Mouse (Mus musculus): Measurements from ENCODE around the gene Slpi.
A peak's percentile ranks its signal among the peaks of the same experiment; 100 is the strongest.

Slpi gene

DNA sequence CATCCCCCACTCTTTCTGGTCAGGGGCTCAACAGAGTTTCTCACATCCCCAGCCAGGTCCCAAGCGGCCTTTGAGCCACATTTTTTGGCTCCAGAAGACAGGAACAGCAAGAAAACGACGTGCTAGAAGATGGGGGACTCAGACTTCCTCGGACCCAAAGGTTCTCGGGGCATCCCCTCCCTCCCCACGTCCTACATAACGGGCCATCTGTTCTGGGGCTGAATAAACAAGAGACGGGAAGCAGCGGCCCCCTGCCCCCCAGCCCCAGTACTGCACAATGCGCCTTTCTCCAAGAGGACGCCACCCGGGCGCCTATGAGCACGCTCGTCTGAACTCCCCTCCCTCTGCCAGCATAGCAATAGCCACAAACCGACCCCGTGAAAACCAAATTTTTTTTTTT lies at the start of gene Slpi:
Slpi (minus strand) TSS at position 76 of the 400 bp plus-strand sequence.
- DNase-seq: peak; percentile 19

DNA sequence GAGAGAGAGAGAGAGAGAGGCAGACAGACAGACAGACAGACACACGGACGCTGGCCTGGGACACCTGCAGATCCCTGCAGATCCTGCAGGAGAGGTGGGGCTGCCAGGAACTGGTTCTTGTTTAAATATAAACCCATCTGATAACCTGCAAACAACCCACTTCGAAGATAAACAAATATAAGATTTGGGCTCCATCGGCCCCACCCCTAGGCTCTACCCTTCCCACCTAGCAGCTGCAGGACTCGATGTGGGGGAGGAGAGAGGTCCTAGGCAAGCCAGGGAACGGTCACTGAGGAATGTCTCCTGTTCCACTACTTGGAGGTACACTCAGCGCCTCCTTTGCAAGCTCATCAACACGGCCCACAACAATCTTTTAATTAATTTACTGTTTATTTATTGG lies 49.4 kb upstream of the Slpi start:
- DNase-seq: no peak

DNA sequence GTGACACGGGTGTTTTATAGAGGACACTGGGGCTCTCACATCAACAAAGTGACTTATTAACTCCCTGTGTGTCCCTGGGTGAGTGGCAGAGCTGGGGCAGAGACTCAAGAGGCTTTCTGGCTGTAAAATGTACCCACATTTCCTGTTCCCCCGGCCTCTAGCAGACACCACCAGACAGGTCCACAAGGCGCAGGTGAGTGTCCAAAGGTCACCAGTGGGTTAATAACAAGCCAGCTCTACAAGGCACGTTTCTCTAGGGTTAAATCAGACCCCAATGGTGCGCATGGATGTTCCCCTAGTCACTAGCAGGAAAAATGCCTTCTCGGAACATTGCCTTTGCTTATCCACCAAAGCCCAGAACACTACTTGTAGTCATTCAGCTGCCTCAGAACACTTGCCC lies 48.8 kb upstream of the Slpi start:
- no peak for DNase-seq

DNA sequence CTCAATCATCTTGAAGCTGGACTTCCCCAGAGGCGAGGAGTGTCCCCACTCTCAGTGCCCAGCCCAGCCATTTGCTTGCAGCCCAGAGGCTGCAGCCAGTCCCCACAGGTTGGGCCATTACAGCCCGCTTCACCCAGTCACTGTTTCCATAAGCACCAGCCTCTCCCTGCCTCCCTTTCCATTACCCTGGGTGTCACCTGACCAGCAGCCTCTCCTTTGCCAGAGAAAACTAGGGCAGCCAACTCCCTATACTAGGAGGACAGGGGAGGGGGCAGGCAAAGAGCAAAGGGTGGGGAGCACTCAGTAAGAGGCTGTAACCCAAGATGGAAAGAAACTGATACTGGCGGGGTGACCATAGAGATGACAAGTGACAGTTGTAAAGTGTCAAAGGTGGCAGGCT lies 48.1 kb upstream of the Slpi start:
- no peak for DNase-seq

DNA sequence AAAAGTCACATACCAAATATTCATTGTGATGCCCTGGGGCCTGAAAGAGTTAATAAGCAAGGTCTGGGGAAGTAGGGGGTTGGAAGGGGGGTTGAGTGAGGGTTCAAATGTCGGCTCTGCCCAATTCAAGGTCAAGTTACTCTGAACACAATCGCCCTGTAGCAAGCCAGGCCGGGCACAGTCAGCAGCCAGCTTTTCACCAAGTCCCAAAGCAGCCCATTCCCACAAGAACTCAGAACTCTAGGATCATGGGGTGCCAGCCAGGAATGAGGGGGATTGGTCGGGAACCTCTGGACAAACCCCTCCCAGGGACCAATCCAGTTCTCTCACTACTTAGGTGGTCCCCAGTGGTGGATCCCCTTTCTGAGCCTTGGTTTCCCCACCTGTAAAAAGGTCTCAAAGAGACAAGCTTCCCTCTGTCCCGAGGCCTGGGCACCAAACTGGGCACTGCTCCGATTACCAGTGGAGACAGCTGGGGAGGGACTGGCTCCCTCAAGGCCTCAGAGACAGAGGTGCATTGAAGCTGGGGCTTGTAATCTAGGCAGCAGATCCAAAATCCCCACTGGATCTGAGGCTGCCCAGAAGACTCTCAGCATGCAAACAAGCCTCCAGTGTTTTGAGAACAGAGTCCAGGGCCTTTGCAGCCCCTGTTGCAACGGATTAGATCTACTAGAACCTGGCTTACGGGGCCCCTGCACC lies 47.5 kb upstream of the Slpi start:
- no peak for DNase-seq

DNA sequence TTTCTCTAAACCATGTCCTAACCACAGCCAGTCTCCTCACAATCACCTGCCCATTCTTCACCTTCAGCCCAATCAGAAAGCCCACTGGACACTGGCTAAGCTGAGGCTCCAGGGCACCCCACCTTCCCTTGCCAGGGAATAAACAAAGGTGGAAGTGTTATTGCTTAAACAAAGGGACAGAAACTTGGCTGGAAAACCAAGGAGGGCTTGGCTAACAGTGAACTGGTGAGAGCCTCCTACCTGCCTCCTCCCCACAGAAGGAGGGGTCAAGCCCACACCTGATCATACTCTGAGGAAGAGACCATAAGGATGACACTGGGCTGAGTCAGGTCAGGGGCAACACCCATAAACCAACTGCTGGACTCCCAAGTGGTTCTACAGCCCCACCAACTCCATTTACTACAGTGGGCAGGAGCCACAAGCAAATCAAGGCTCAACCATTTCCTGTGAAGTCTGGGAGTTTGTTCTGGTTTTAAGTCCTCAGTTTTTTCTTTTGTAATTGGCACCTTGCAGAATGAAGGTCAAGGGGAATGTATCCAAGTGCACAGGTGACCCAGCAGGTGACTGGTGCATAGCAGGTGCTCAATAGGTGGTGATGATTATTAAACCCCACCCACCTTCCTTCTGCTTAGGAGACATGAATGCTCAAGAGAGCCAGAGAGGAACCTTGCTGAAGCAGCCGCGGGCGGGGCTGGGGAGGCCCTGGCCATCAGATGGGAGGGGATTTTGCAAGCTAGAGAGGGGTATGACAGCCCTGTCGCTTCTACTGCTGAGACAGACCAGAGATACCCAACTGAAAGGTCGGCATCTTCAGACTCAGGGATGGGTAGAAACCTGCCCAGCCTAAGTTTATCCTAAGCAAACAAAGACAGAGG lies 46.6 kb upstream of the Slpi start:
- no peak for DNase-seq

DNA sequence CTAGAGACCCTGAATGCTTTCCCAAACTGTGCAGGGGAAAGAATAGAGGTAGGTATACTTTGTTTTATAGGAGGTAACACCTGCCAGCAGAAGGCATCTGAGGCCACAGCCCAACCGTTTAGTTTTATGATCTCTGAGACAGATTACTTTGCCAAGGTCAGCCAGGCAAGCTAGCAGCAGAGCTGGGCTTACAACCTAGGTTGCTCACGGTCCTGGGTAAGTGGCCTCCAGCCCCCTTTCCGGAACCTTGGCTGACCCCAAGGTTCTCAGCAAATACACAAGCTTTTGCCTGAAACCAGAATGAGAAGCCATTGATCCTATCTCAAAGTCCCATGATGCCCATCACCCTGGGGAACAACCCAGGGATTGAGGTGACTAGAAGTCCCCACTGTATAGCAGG lies 45.8 kb upstream of the Slpi start:
- DNase-seq: no peak

DNA sequence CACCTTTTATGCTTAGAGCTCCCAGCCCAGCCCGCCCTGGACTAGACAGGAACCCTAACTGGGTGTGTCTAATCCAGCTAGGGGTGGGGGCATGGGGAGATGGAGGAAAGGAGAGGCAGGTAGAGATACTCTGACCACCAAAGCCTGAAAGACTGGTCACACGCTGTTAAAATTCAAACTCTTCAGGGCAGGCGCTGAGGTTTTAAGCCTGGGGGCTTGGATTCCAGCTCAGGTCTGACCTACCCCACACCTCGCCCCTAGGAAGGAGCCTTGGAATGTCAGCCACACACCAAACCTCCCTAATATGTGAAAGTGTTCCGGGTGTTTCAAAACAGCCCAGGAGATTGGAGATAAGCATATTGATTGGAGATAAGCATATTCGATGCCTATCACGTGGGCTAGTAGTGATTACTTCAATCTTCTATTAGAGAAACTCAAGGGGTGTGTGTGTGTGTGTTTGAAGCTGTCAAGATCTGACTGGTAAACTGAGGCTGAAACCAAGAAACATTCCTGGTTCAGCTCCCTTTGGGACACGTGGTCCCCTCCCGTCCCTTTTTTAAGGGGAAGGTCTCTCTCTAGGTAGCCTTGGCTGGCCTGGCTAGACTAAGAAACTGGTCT lies 44.5 kb upstream of the Slpi start:
- DNase-seq: no peak

DNA sequence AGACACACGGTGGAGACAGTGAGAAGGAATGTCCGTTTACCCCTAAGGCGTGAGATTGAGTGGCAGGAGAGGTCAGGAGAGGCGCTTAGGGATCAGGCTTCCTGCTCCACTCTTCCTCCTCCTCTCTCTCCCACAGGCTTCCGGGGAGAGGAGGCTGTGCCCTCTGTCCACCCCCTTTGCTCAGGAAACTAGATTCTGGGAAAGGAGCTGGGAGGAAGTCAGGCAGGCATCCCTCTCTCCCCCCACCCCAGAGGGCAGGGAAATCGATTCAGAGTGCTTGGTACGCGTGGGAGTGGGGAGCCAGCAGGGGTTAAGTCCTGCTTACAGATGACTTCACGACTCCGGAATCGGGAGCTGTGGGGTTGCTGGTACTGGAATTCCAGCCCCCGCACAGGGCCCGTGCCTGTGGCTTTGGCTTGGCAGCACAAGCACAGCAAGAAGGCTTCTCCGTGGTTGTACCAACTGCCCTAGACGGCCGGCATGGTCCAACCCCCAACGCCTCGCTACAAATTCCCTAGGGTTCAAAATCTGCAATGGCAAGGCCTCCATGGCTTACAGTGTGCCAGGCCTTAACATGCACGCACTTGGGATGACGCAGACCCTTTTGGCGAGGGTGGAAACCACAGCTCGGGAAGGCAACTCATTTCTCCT lies 43.8 kb upstream of the Slpi start:
- no peak for DNase-seq

DNA sequence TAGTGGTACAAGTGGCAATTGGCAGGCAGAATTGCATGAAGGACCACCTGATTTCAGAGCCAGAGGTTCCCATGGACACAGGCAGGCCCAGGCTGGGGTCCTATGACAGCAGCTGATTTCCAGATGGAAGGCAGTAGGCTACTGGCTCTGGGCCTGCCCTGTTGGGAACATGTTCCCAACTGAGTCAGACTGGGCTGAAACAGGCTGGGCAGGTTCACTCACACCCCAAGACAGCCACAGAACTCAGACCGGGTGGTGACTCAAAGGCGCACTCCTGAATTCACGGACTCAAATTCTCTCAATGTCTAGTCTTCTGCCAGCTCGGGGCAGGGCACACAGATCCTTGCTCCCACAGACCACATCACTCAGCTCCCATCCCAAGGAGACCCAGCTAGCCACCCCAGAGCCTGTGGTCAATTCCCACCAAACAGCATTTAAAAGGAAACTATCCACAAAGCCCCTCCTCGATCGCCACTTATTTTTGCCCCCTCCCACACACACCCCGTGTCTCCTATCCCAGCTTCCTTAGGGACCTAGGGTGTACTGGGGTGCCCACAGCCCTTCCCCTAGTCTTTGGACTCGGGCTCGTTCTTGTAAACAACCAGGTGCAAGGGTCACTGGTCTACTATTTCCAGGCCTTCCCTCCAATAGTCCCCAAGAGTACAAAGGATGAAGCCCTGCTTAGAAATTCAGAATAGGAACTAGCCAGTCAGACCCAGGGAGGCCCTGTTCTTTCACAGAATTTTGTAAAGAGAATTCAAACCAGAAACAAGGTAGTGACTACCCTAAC lies 43.0 kb upstream of the Slpi start:
- DNase-seq: no peak

DNA sequence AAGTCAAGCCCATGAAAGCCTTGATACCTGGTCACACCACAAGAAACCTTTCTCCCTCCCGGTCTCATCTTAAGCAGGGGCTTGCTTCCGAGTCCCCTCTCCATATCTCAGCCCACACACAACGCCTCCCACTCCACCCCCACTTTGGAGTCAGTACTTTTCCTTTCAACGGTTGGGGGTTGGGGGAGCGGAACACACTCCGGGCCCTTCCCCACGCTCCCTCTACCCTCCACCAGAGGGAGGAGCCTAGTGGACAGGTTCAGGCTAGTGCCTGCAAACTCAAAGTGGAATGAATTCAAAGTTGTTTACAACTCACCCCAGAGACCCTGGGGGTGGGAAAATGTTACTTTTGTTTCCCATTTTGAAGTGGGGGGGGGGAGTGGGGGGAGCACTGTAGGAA lies 41.8 kb upstream of the Slpi start:
- peak; percentile 26 for DNase-seq

DNA sequence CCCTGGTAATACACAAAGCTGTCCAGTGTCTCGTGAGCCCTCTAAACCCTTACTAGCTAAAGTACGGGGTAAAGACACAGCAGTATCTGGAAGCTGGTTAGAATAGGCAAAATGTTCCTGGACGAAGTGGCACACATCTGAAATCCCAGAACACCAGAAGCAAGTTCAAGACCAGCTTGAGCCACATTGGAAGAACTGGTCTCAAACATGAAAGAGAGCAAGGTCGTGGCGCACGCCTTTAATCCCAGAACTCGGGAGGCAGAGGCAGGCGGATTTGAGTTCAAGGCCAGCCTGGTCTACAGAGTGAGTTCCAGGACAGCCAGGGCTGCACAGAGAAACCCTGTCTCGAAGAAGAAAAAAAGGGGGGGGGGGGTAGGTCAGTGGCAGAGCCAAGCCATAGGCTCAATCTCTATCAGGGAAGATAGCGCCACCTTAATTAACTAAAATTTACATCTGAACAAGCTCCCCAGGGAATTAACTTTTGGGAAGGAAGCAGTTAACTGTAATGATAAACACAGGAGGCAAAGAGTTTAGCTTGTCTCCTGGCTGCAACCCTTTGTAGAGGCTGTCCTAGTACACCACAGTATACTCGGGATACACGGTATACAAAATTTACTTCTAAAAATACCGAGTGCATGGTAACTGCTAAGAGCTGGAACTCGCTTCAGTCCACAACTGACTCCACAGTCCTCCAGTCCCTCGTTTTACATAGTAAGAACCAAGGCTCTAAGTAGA lies 41.2 kb upstream of the Slpi start:
- DNase-seq: no peak

DNA sequence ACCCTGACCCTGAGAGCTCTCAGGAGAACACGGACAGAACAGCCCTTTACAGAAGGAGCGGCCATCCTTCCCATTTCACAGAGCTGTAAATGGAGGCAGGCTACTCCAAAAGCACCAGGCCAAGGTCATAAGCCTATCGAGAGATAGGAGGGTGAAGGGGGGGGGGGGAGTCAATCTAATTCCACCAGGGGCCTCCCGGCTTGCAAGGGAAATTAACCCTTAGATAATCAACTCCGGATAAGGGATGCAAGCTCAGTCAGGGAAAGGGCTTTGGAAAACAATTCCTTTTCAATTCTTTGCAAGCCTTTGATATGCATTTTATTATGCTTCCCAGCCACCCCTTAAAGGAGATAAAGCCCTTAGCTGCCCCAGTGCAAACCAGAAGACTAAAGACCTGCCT lies 39.6 kb upstream of the Slpi start:
- no peak for DNase-seq

DNA sequence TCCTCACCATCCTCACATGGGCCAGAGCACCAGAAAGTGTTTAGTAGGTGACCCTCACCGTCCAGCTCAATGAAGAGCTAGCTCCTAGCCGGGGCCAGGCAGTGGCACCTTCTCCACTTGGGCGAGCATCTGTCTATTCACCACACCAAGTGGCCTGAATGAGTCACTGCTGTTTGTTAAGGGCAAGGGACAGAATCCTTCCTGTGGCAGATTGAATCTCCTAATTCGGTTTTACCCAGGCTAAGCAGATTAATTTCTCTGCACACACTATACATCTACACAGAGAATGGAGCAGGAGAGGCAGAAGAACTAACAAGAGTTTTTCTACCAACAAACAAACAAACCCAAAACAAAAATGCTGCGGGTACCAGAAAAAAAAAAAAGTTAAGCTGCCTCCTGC lies 38.1 kb upstream of the Slpi start:
- DNase-seq: no peak

DNA sequence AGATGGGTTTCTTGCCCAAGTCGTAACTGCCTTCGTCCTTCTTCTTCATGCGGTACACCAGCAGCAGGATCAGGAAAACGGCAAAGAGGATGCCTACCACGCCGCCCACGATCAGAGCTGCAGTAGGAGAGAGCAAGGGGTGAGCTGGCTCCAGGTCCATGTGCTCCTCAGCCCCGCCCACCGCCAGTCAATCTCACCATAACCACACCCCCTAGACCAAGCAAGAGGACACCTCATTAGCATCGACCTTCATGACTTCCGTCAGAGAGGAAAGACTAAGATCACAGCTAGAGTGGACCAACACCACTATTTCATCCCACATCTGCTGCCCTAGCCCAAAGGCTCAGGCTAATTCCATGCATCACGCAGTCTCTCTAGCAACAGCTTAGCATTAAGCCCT lies 37.2 kb upstream of the Slpi start:
- no peak for DNase-seq

DNA sequence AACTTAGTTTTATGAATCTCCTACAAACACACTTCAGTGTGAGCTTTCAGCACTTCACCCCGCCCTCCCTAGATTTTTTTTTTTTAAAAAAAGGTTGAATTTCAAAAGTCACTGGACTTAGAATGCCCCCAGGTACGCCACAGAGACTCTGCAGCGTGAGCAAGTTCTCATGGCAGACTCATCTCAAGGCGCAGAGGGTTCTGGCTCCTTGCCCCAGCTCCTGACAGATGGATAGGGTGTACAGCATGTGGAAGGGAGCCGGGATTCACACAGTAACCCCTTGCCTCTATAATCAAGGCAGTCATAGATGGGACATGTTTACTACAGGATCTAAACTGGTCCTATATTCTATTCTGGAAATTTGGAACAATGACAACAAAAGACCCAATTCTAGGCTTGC lies 36.5 kb upstream of the Slpi start:
- no peak for DNase-seq

DNA sequence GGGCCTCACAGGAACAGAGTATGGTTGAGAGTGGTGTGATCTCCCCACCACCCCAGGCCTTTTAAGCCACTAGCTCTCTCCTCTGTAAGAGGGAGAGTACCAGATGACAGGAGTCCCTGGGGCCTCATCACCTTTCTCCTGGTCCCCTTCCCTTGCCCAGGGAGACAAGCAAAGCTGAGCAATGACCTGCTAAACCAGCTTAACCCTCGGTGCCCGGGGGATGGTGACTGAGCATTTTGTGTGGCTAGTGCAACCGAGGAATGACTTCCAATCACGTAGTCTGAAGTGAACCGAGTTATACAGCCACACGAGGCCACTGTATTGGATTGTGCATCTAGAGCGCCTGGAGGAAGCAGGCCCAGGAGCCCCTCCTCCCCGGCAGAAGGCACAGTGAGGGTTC lies 35.5 kb upstream of the Slpi start:
- no peak for DNase-seq

DNA sequence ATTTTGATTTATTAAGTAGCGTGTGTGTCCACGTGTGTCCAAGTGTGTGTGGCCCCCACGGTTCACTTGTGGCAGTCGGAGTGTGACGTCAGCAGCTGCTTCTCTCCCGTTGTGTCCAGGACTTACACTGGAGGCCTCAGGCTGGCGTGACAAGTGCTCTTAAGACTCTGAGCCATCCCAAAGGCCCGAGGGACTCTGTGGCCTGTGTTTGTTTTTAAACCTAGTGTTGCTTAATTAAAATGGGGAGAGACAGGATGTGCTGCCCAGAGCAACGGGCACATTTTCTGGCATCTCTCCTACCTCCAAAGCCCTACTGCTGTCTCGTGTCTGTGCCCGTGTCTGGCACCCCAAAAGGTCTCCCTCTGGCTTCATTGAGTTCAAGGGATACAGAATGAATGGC lies 34.6 kb upstream of the Slpi start:
- DNase-seq: no peak

DNA sequence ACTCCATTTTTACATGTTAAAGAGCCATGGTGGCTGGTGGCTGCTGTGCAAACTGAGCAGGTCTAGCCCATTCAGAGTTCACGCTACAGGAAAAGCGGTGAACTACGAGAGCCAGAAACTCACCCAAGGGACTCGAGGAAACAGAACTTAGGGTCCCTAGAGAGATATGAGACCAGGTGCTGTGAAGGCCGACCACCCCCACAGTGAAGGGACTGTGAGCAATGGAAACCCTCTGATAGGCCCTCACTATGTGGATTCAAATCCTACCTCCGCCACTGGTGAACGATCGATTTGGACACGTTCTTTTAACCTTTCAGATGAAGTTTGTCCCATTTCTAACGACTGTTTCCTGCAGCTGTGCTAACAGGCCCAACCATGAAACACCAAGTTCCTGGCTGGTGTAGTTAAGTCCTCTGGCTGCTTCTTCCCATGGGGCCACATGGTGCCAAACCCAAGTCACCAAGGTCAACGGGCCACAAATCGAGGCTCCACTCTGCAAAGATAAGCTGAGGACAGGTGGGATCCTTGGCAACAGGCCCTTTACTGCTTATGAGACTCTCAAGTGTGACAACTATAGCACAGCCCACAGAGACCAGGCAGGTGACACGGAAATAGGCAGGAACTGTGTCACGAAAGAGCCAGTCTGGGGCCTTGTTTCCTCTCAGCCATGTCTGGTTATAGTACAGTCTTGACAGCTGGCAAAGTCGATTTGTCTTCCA lies 33.9 kb upstream of the Slpi start:
- DNase-seq: peak; percentile 32

DNA sequence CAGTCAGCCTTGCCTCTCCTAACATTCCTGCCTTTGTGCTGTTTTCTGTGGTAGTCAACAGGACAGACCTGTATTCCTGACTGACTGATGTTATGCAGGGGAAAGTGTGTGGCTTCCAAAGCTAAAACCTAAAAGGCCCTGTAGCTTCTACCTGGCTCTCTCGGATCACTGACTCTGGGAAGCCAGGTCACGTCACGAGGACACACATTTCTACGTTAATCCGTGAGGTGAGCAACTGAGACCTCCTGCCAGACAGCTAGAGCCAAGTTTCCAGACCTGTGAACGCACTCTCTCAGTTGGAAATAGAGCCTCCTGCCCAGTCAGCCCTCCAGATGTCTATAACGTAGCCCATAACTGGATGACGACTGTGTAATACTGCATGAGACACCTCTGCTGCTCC lies 33.1 kb upstream of the Slpi start:
- no peak for DNase-seq

DNA sequence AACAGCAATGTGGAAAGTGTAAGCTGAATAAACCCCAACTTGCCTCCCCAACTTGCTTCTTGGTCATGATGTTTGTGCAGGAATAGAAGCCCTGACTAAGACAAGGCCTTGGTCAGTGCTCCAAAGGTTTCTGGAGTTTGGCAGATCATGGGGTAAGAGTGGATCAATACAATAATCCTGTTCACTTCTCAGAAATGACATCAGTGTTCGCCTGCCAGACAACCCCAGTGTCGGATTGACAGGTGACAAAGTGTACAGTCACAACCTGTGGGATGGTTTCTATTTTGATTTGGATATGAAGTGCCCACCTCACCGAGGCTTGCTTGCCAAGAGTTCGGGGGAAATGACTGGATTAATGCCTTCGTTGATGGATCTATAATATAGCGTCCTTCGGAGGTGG lies 32.4 kb upstream of the Slpi start:
- no peak for DNase-seq

All from thymus, postnatal 14 days (tissue).